Mouse (Mus musculus) urinary bladder, postnatal 10 days (tissue): Measurements from ENCODE around the gene Rnf31.

Source experiments
- DNase-seq: peaks from one replicate; pipeline ENCODE4 v3.0.0; 2022; ENCODE audit warnings: low spot score

Gene Rnf31

GRCm38 (mm10) chr14:55604823-55605222 is 13.3 kb downstream of the Rnf31 start:
- no peak for DNase-seq

GRCm38 (mm10) chr14:55605743-55606459 is 14.4 kb downstream of the Rnf31 start:
- DNase-seq, result no peak

GRCm38 (mm10) chr14:55608339-55608738 is 16.8 kb downstream of the Rnf31 start:
- no peak for DNase-seq

GRCm38 (mm10) chr14:55613346-55613745 is 21.8 kb downstream of the Rnf31 start:
- no peak for DNase-seq

- no peak for DNase-seq
Measured at GRCm38 (mm10) chr14:55614565-55615178, 23.2 kb downstream of the Rnf31 start.

- no peak for DNase-seq
Measured at GRCm38 (mm10) chr14:55615876-55616275, 24.4 kb downstream of the Rnf31 start.

GRCm38 (mm10) chr14:55616844-55617243 is 25.3 kb downstream of the Rnf31 start:
- no peak for DNase-seq

- DNase-seq, result no peak
Measured at GRCm38 (mm10) chr14:55617822-55618221, 26.3 kb downstream of the Rnf31 start, which contains the start of gene Rec8. TSS of gene Rec8 (plus strand) at chr14:55618037.

GRCm38 (mm10) chr14:55618486-55619195 is 27.1 kb downstream of the Rnf31 start:
- no peak for DNase-seq

- no peak for DNase-seq
Measured at GRCm38 (mm10) chr14:55628077-55628827, 36.7 kb downstream of the Rnf31 start.

- DNase-seq, result no peak
Measured at GRCm38 (mm10) chr14:55629312-55629711, 37.8 kb downstream of the Rnf31 start.

GRCm38 (mm10) chr14:55634874-55635522 is 43.5 kb downstream of the Rnf31 start:
- DNase-seq, result no peak

GRCm38 (mm10) chr14:55635523-55636007 is 44.1 kb downstream of the Rnf31 start, which contains the start of gene Ipo4:
TSS of gene Ipo4 (minus strand) at chr14:55635957.
- peak; percentile 47 for DNase-seq

GRCm38 (mm10) chr14:55637795-55638194 is 46.3 kb downstream of the Rnf31 start, which contains the start of gene Gm49378:
TSS of gene Gm49378 (minus strand) at chr14:55637895.
- no peak for DNase-seq

- DNase-seq, result no peak
Measured at GRCm38 (mm10) chr14:55640816-55641215, 49.3 kb downstream of the Rnf31 start.

- DNase-seq, result no peak
Measured at GRCm38 (mm10) chr14:55641291-55641690, 49.8 kb downstream of the Rnf31 start.

- DNase-seq, result no peak
Measured at GRCm38 (mm10) chr14:55642679-55643059, 51.2 kb downstream of the Rnf31 start.

- DNase-seq, result peak; percentile 53
Measured at GRCm38 (mm10) chr14:55643060-55643907, 51.8 kb downstream of the Rnf31 start, which contains the start of gene Tm9sf1. TSS of gene Tm9sf1 (minus strand) at chr14:55643806.

GRCm38 (mm10) chr14:55644261-55644888 is 52.9 kb downstream of the Rnf31 start:
- no peak for DNase-seq

GRCm38 (mm10) chr14:55649884-55650283 is 58.4 kb downstream of the Rnf31 start, which contains the start of gene Tssk4:
TSS of gene Tssk4 (plus strand) at chr14:55650184.
- no peak for DNase-seq
